Mouse (Mus musculus) right cerebral cortex, adult 2 months (tissue): ENCODE results near the gene Btbd35f14.
"Not testable (repeated sequence)": the region's sequence is repeated elsewhere in the genome, so short reads cannot be mapped to it uniquely, and the experiment has no call there.

Experiments
- DNase-seq, 2 experiments: peaks; one replicate each; pipeline ENCODE4 v3.0.0; 2021 to 2022; ENCODE audit warnings: low spot score in 2 of 2

The Btbd35f14 gene

DNA sequence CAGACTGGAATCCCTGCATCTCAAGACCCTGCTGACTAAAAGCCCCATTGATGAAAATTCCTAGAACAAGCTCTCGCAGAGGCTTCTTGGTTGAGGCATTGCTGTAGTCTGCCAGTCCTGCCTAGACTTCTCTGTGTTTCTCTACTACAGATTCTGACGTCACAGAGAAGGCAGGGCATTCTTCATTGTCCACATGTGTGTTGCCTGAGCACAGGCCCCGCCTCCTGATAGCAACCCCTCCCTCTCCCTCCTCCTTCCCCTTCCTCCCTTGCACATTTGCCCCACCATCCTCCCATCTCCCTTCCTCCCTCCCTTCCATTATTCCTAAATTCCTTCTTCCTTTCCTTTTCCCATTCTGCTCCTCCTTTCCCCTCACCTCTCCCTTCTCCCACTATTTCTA, at the start of gene Btbd35f14:
Gene Btbd35f14 (minus strand): TSS at position 101 of the 400 bp plus-strand sequence.
- DNase-seq = not testable (repeated sequence)

DNA sequence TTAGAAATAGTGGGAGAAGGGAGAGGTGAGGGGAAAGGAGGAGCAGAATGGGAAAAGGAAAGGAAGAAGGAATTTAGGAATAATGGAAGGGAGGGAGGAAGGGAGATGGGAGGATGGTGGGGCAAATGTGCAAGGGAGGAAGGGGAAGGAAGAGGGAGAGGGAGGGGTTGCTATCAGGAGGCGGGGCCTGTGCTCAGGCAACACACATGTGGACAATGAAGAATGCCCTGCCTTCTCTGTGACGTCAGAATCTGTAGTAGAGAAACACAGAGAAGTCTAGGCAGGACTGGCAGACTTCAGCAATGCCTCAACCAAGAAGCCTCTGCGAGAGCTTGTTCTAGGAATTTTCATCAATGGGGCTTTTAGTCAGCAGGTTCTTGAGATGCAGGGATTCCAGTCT, 45.3 kb downstream of the Btbd35f14 start, which contains the start of gene Btbd35f13:
Gene Btbd35f13 (plus strand): TSS at position 301 of the 400 bp plus-strand sequence.
- not testable (repeated sequence) for DNase-seq
